Comparison of ENCODE assay signal across 8 mouse cellular contexts in the genomic region with DNA sequence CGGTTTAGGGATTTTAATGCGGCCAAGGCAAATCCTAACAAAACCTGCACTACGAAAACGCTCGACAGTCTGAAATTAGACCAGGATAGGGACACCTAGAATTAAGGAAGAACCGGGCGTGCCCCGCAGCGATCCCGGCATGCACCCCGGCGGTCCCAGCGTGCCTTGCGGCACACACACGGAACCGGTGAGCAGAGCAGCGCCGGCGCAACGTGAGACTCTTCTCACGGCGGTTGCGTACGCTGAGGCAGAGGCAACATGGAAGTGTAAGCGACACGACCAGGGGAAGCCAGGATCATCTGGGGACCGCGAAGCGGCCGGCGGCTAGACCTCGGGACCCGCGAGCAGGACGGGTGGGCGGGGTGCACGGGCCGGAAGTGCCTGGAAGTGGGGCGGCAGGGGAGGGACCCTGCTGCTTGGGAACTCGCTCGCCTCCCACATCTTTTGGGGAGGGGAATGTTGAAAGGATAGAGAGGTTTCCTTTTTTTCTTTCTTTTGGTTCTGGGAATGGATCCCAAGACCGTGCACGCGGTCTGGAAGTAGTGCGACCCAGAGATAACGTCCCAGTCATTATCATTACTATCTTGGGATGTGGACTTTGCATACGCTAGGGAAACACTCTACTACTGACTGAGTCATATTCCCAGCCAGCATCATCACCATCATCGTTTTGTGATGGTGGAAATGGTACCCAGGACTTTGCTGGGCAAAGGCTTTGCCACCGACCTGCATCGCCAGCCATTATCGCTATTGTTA. TPM values are rescaled to one million over a fixed set of nuclear protein-coding genes. Genes with fewer than 3 reads are reported as not detected.
A peak's percentile ranks its signal among the peaks of the same experiment; 100 is the strongest.
DNase-seq lines count a peak whose midpoint lies in the region; ATAC-seq lines count a peak whose summit lies in the region.

Gene Asl, minus strand, starts transcription at position 106 of the 756 bp plus-strand sequence.
Gene Crcp, plus strand, starts transcription at position 149 of the 756 bp plus-strand sequence.

- H3K4me3 ChIP-seq in intestine, embryonic 14.5 days (ENCODE audit: low read depth, low read length) = peak within 1 kb of the TSS; percentile 62

- WGBS in intestine, embryonic 14.5 days = 2% methylated on average over 51 of the region's 51 CpGs

- peak within 1 kb of the TSS; percentile 86 for H3K27ac ChIP-seq in intestine, embryonic 14.5 days (ENCODE audit: low read depth)

- H3K4me1 ChIP-seq in intestine, embryonic 14.5 days (replicated peaks; ENCODE audit: control insufficient read depth, insufficient read depth, low read length) = no peaks in the 10 kb centered on the region; the same call in 1 of the 2 replicates

- peak within 1 kb of the TSS; percentile 90 for H3K4me2 ChIP-seq in intestine, embryonic 14.5 days (ENCODE audit: low read length)

- intact Hi-C loops in left cerebral cortex, postnatal 10 days (cut with DNase I) = loop anchor here (5.0 kb wide), 1 partner anchor 113 kb away; the partner anchor contains the start of gene Kctd7

- peak; percentile 85 for ATAC-seq in intestine, embryonic 14.5 days (replicated peaks; ENCODE audit: low FRiP score, low TSS enrichment, low read depth)
- ATAC-seq in megakaryocyte progenitor cell, adult 5-6 weeks (replicated peaks; ENCODE audit: poor library complexity) = peak; percentile 85

- no peaks in the 10 kb centered on the region for H3K9me3 ChIP-seq in intestine, embryonic 14.5 days (ENCODE audit: control insufficient read depth, low read length)

- H3K27me3 ChIP-seq in intestine, embryonic 14.5 days (replicated peaks; ENCODE audit: control insufficient read depth, insufficient read depth, low read length) = no peaks in the 10 kb centered on the region

- DNase-seq in adrenal gland, adult 2 months = peak; percentile 92
- peak; percentile 91 for DNase-seq in embryo, embryonic 11 days
- DNase-seq in gastrocnemius, postnatal 25 days = peak; percentile 79
- DNase-seq in intestine, embryonic 14.5 days (ENCODE audit: low spot score) = peak; percentile 91
- DNase-seq in left cerebral cortex, postnatal 10 days (ENCODE audit: extremely low spot score in 1 of 2, low spot score in 2 of 2) = peak; percentile 74 to 90
- peak; percentile 87 for DNase-seq in right cerebral cortex, postnatal 14 days
- peak; percentile 86 for DNase-seq in urinary bladder, postnatal 25 days (ENCODE audit: low spot score)

- peak within 1 kb of the TSS; percentile 61 for H3K9ac ChIP-seq in intestine, embryonic 14.5 days (ENCODE audit: low read length)

- H3K36me3 ChIP-seq in intestine, embryonic 14.5 days (ENCODE audit: control insufficient read depth, insufficient read depth, low read length) = no peaks in the 10 kb centered on the region

RNA-seq across cellular contexts. Expression of gene Asl, which starts in this region (rescaled TPM):
- 100 to 1,000 TPM in 1 of 2 experiments, 10 to 100 TPM in 1; 92.5 to 106 TPM for total RNA-seq in adrenal gland, adult 2 months (2021)
- polyA plus RNA-seq in adrenal gland, adult 2 months (2012; rRNA removed) = 74.2 and 115 TPM in 2 replicates
- 10 to 100 TPM in 1 of 2 experiments, 1 to 10 TPM in 1; 9.4 to 10.1 TPM for total RNA-seq in gastrocnemius, postnatal 25 days (2021)
- polyA plus RNA-seq in intestine, embryonic 14.5 days (2014; fragmentation: Nextera tagmentation; extraction: Ambion mirVana) = 44.6 and 55.7 TPM in 2 replicates
- total RNA-seq in left cerebral cortex, postnatal 10 days (2021) = 10 to 100 TPM; 23.9 to 24.6 TPM
- 22.7 and 23.0 TPM in 2 replicates for total RNA-seq in megakaryocyte progenitor cell, adult 5-6 weeks (2015)
- total RNA-seq in megakaryocyte progenitor cell, adult 5-6 weeks (2017) = 19.2 and 32.1 TPM in 2 replicates

RNA-seq across cellular contexts. Expression of gene Crcp, which starts in this region (rescaled TPM):
- total RNA-seq in adrenal gland, adult 2 months (2021) = 10 to 100 TPM; 33.6 to 43.0 TPM
- 6.6 and 10.2 TPM in 2 replicates for polyA plus RNA-seq in adrenal gland, adult 2 months (2012; rRNA removed)
- 10 to 100 TPM; 13.3 to 13.9 TPM for total RNA-seq in gastrocnemius, postnatal 25 days (2021)
- polyA plus RNA-seq in intestine, embryonic 14.5 days (2014; fragmentation: Nextera tagmentation; extraction: Ambion mirVana) = 19.7 and 23.4 TPM in 2 replicates
- 10 to 100 TPM; 39.9 to 40.9 TPM for total RNA-seq in left cerebral cortex, postnatal 10 days (2021)
- total RNA-seq in megakaryocyte progenitor cell, adult 5-6 weeks (2015) = 39.3 and 40.3 TPM in 2 replicates
- 36.6 and 62.7 TPM in 2 replicates for total RNA-seq in megakaryocyte progenitor cell, adult 5-6 weeks (2017)

Comparison
In these comparisons a context has a peak if more than half of its experiments do, and no peak if none do; other contexts are left out.
1. Peak in every context shown above with its lines: DNase-seq, ATAC-seq, H3K4me3 ChIP-seq and H3K27ac ChIP-seq.